Comparison of ENCODE assay signal across 9 mouse cellular contexts in the genomic region with DNA sequence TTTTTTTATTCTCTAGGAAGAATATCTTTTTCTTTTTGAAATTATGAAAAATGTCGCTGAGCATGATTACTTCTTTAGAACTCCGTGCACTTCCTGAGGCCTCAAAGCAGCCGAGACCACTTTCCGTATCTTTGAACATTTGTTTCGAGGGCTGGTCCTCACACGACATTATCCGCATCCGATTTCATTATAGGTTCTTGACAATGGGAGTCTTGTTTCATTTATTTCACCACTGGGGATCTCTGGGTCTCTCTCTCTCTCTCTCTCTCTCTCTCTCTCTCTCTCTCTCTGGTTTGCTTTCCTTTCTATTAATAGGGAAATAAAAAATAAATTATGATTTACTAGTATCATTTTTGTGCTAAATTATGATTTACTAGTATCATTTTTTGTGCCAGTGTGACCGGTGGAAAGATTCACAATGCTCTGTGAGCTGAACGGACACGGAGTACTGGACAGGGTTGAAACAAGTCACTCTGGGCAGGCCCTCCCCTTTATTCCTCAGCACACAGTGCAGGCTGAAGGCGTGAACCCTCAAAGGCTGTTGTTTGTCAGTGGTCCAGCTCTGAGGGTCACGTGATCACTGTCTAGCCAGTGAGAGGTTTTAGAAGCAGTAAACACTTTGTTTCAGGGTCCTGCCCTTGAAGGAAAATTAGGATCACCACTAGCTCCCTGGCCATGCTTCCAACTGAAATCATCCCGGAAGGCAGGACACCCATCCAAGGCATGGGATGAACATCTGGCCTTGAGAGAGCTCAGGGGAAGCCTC.
DNase-seq lines count a peak whose midpoint lies in the region; ATAC-seq and TF ChIP-seq lines count a peak whose summit lies in the region.
"Had no signal": no experiment of that assay in that cellular context is flagged by ENCODE, and none has a peak within 500 bp of the region (broad histone marks: within the 10 kb centered on the region; RNA-seq: fewer than 3 reads in every experiment).

No protein-coding gene starts in this region.

- H3ac ChIP-seq in myocyte (ENCODE audit: control insufficient read depth, insufficient read length), result no peak overlapping the region

- H3K4me1 ChIP-seq in kidney, adult 2 months (ENCODE audit: control insufficient read depth, insufficient read depth, low read length), result no peaks in the 10 kb centered on the region
- H3K4me1 ChIP-seq in embryonic facial prominence, embryonic 12.5 days, result no peaks in the 10 kb centered on the region
- H3K4me1 ChIP-seq in hindbrain, embryonic 16.5 days (ENCODE audit: control insufficient read depth, insufficient read depth, low read depth, low read length), result peaks cover 3% of the 10 kb centered on the region

- no peaks in the 10 kb centered on the region for H3K79me2 ChIP-seq in myocyte (ENCODE audit: control insufficient read depth, insufficient read depth)

- no peak overlapping the region for H3K9ac ChIP-seq in embryonic facial prominence, embryonic 12.5 days
- no peak overlapping the region for H3K9ac ChIP-seq in hindbrain, embryonic 16.5 days (ENCODE audit: low read depth, low read length)
- H3K9ac ChIP-seq: limb, embryonic 13.5 days had no signal

- H3K4me2 ChIP-seq in embryonic facial prominence, embryonic 12.5 days (replicated peaks), result peak overlapping the region; percentile 7; the same call in 1 of the 2 replicates
- peak overlapping the region; percentile 37 for H3K4me2 ChIP-seq in hindbrain, embryonic 16.5 days (ENCODE audit: low read length)
- H3K4me2 ChIP-seq in myocyte (ENCODE audit: low read depth), result peak overlapping the region; percentile 9
- H3K4me2 ChIP-seq: limb, embryonic 13.5 days had no signal

- H3K36me3 ChIP-seq in kidney, adult 2 months (ENCODE audit: control insufficient read depth, insufficient read depth, low read length), result no peaks in the 10 kb centered on the region
- H3K36me3 ChIP-seq in embryonic facial prominence, embryonic 12.5 days, result no peaks in the 10 kb centered on the region
- H3K36me3 ChIP-seq in hindbrain, embryonic 16.5 days (ENCODE audit: control insufficient read depth, insufficient read depth, low read length), result no peaks in the 10 kb centered on the region
- no peaks in the 10 kb centered on the region for H3K36me3 ChIP-seq in myocyte (ENCODE audit: control insufficient read depth, insufficient read depth)
- H3K36me3 ChIP-seq: limb, embryonic 13.5 days had no signal

- no peak for TF ChIP-seq CTCF in kidney, adult 2 months (conservative IDR thresholded peaks at IDR 0.05; ENCODE audit: insufficient read depth, insufficient read length, low read depth, low read length)

- no peak overlapping the region for H3K27ac ChIP-seq in kidney, adult 2 months (ENCODE audit: insufficient read depth, low read depth, low read length)
- H3K27ac ChIP-seq in embryonic facial prominence, embryonic 12.5 days, result no peak overlapping the region
- no peak overlapping the region for H3K27ac ChIP-seq in hindbrain, embryonic 16.5 days (ENCODE audit: low read depth, low read length)
- H3K27ac ChIP-seq: limb, embryonic 13.5 days had no signal

- no peak overlapping the region for H3K4me3 ChIP-seq in kidney, adult 2 months (ENCODE audit: insufficient read depth, low read depth, low read length)
- no peak overlapping the region for H3K4me3 ChIP-seq in embryonic facial prominence, embryonic 12.5 days
- H3K4me3 ChIP-seq in hindbrain, embryonic 16.5 days (ENCODE audit: low read length), result no peak overlapping the region
- H3K4me3 ChIP-seq in myocyte, result no peak overlapping the region
- H3K4me3 ChIP-seq: limb, embryonic 13.5 days had no signal

- 45% methylated on average over 14 of the region's 14 CpGs for WGBS in kidney, adult 2 months
- WGBS in embryonic facial prominence, embryonic 12.5 days, result 36% methylated on average over 14 of the region's 14 CpGs
- 35% methylated on average over 14 of the region's 14 CpGs for WGBS in hindbrain, embryonic 16.5 days

- ATAC-seq in embryonic facial prominence, embryonic 12.5 days (ENCODE audit: insufficient number of reproducible peaks, insufficient read depth, low FRiP score, low TSS enrichment), result peak; percentile 69; the same call in 1 of the 2 replicates
- peak; percentile 82 for ATAC-seq in hindbrain, embryonic 16.5 days

- no peak for TF ChIP-seq POLR2A in kidney, adult 2 months (IDR thresholded peaks at IDR 0.05; ENCODE audit: low read depth, low read length)
- TF ChIP-seq POLR2A in myocyte (IDR thresholded peaks at IDR 0.05; ENCODE audit: insufficient read length, low read depth), result no peak

- H3K27me3 ChIP-seq in kidney, adult 2 months (replicated peaks; ENCODE audit: control insufficient read depth, insufficient read depth, low read length), result no peaks in the 10 kb centered on the region
- H3K27me3 ChIP-seq in embryonic facial prominence, embryonic 12.5 days, result no peaks in the 10 kb centered on the region
- no peaks in the 10 kb centered on the region for H3K27me3 ChIP-seq in hindbrain, embryonic 16.5 days (replicated peaks; ENCODE audit: control insufficient read depth, insufficient read depth, low read length)
- H3K27me3 ChIP-seq in myocyte (ENCODE audit: control insufficient read depth, insufficient read depth, insufficient read length), result no peaks in the 10 kb centered on the region
- H3K27me3 ChIP-seq: limb, embryonic 13.5 days had no signal

- DNase-seq in kidney, adult 2 months, result peak; percentile 30
- DNase-seq in kidney, adult 8-10 months, result no peak
- DNase-seq in layer of hippocampus, postnatal 25 days (ENCODE audit: extremely low spot score in 1 of 2, low spot score in 1 of 2), result no peak
- no peak for DNase-seq in adipocyte (ENCODE audit: low spot score)
- DNase-seq in B cell, adult 2 months, result no peak

- no peaks in the 10 kb centered on the region for H3K9me3 ChIP-seq in embryonic facial prominence, embryonic 12.5 days
- no peaks in the 10 kb centered on the region for H3K9me3 ChIP-seq in hindbrain, embryonic 16.5 days (ENCODE audit: control insufficient read depth, low read length)
- H3K9me3 ChIP-seq: limb, embryonic 13.5 days had no signal

TF ChIP-seq in myocyte, 11 proteins besides CTCF, POLR2A, EP300 and RAD21:
- TF ChIP-seq CEBPB (IDR thresholded peaks at IDR 0.05; ENCODE audit: insufficient read depth, poor library complexity, severe bottlenecking), result no peak
- peak; percentile 24 for TF ChIP-seq USF1 (IDR thresholded peaks at IDR 0.05; ENCODE audit: low read depth)
